Mouse (Mus musculus) cortical plate, adult 2 months (tissue): ENCODE measurements at regions not wholly inside any gene's neighbourhood (a gene's known extent, or its start where the extent isn't known, plus 50 kb on each side); places are given as distances from the start of the nearest gene placed in this dataset.

Experiments used
- CTCF ChIP-seq: fragments of 200-500 bp; IDR thresholded peaks from 2 replicates; pipeline ENCODE4 v1.5.1; 2011; ENCODE audit warnings: mild to moderate bottlenecking, control low read depth, low read length; ENCODE audit not compliant: insufficient read depth; ENCODE audit errors: extremely low read depth
- POLR2A ChIP-seq: fragments of 200-500 bp; IDR thresholded peaks from 2 replicates; pipeline ENCODE4 v1.6.1; 2011; ENCODE audit warnings: mild to moderate bottlenecking, low read length, control low read depth; ENCODE audit not compliant: insufficient read depth; ENCODE audit errors: extremely low read depth

- no peak for TF ChIP-seq CTCF
- no peak for TF ChIP-seq POLR2A
These were observed 145.5 kb downstream of the Slc35b3 start for GRCm38 (mm10) chr13:38815002-38815707.
